Mouse (Mus musculus): ENCODE data around the gene Sgpp1. TPM values are rescaled to one million over a fixed set of nuclear protein-coding genes. Genes with fewer than 3 reads are reported as not detected.

Sgpp1 gene
- polyA plus RNA-seq, 1 experiment from 2014 or later, result 15.3 TPM

- ATAC-seq (ENCODE audit: insufficient number of reproducible peaks, insufficient read depth, low FRiP score, low TSS enrichment), result no peak
- no peak overlapping the region for H3K9ac ChIP-seq
- no peaks in the 10 kb centered on the region for H3K4me1 ChIP-seq
- no peaks in the 10 kb centered on the region for H3K9me3 ChIP-seq
- no peaks in the 10 kb centered on the region for H3K36me3 ChIP-seq
- no peaks in the 10 kb centered on the region for H3K27me3 ChIP-seq
- no peak overlapping the region for H3K27ac ChIP-seq
- no peak overlapping the region for H3K4me2 ChIP-seq (replicated peaks)
- 49% methylated on average over 2 of the region's 2 CpGs for WGBS
- H3K4me3 ChIP-seq, result no peak overlapping the region
Observed at GRCm38 (mm10) chr12:75682842-75683241, 52.7 kb downstream of the Sgpp1 start.

DNA sequence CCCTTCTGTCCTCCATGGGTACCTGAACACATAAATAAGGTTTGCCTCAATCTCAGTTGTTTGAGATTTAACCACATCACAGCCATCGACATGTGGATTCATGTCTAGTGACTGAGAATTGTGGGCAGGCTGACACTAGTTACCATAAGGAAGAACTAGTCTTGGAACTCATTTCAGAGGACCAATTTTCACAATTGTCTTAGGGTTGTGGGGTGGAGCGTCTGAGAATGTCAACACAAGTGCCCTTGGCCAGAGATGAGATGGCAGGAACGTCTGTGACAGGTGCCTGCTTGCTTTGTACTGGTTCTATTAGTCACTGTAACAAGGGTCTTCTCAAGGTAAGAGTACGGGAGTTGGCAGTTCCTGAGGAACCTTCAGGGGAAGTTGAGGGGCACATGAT, 54.4 kb downstream of the Sgpp1 start:
- H3K27me3 ChIP-seq, result no peaks in the 10 kb centered on the region
- 77% methylated on average over 4 of the region's 4 CpGs for WGBS

DNA sequence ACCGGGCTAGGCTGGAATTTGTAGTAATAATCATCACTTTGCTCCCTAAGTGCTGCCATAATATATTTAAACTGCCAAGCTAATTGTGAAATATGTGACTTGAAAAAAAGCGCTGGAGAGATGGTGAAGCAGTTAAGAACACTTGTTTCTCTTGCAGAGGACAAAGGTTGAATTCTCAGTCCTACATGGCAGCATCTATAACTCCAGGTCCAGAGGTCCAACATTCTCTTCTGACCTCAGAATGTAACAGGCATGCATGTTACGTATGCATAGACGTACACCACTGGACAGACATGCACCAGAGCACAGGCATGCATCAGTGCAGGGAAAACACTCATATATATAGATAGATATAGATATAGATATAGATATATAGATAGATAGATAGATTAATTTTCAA, 57.1 kb downstream of the Sgpp1 start:
- no peak overlapping the region for H3K4me2 ChIP-seq (replicated peaks)
- no peak overlapping the region for H3K4me3 ChIP-seq
- H3K36me3 ChIP-seq, result no peaks in the 10 kb centered on the region
- no peak for ATAC-seq (ENCODE audit: insufficient number of reproducible peaks, insufficient read depth, low FRiP score, low TSS enrichment)
- WGBS, result 92% methylated on average over 4 of the region's 4 CpGs
- H3K27me3 ChIP-seq, result no peaks in the 10 kb centered on the region
- no peaks in the 10 kb centered on the region for H3K9me3 ChIP-seq
- no peak overlapping the region for H3K9ac ChIP-seq
- H3K4me1 ChIP-seq, result no peaks in the 10 kb centered on the region
- H3K27ac ChIP-seq, result no peak overlapping the region

More for the DNA sequence above, 54.4 kb downstream of the Sgpp1 start:
- H3K9ac ChIP-seq, result no peak overlapping the region
- H3K4me2 ChIP-seq (replicated peaks), result no peak overlapping the region
- ATAC-seq (ENCODE audit: insufficient number of reproducible peaks, insufficient read depth, low FRiP score, low TSS enrichment), result no peak
- no peaks in the 10 kb centered on the region for H3K9me3 ChIP-seq
- H3K27ac ChIP-seq, result no peak overlapping the region
- no peaks in the 10 kb centered on the region for H3K36me3 ChIP-seq
- no peaks in the 10 kb centered on the region for H3K4me1 ChIP-seq
- no peak overlapping the region for H3K4me3 ChIP-seq

GRCm38 (mm10) chr12:75672630-75673029, 62.9 kb downstream of the Sgpp1 start:
- Histone ChIP-seq H3K4me3 (no peak overlapping the region), H3K4me1 (peaks cover 10% of the 10 kb centered on the region; the same call in 1 of the 2 replicates), H3K27me3 (no peaks in the 10 kb centered on the region), H3K9me3 (no peaks in the 10 kb centered on the region), H3K36me3 (no peaks in the 10 kb centered on the region), H3K9ac (no peak overlapping the region), H3K27ac (no peak overlapping the region), H3K4me2 (replicated peaks) (no peak overlapping the region)
- WGBS, result 93% methylated on average over 4 of the region's 4 CpGs
- no peak for ATAC-seq (ENCODE audit: insufficient number of reproducible peaks, insufficient read depth, low FRiP score, low TSS enrichment)

GRCm38 (mm10) chr12:75671759-75672315, 63.7 kb downstream of the Sgpp1 start:
- no peak overlapping the region for H3K9ac ChIP-seq
- peaks cover 10% of the 10 kb centered on the region; the same call in 1 of the 2 replicates for H3K4me1 ChIP-seq
- no peak overlapping the region for H3K4me2 ChIP-seq (replicated peaks)
- no peak overlapping the region for H3K27ac ChIP-seq
- H3K36me3 ChIP-seq, result no peaks in the 10 kb centered on the region
- no peak for ATAC-seq (ENCODE audit: insufficient number of reproducible peaks, insufficient read depth, low FRiP score, low TSS enrichment)
- WGBS, result 86% methylated on average over 3 of the region's 3 CpGs
- no peaks in the 10 kb centered on the region for H3K27me3 ChIP-seq
- no peak overlapping the region for H3K4me3 ChIP-seq
- no peaks in the 10 kb centered on the region for H3K9me3 ChIP-seq

GRCm38 (mm10) chr12:75670611-75671010, 64.9 kb downstream of the Sgpp1 start:
- ATAC-seq (ENCODE audit: insufficient number of reproducible peaks, insufficient read depth, low FRiP score, low TSS enrichment), result no peak
- no peak overlapping the region for H3K27ac ChIP-seq
- peaks cover 10% of the 10 kb centered on the region; the same call in 1 of the 2 replicates for H3K4me1 ChIP-seq
- 91% methylated on average over 6 of the region's 6 CpGs for WGBS
- H3K4me3 ChIP-seq, result peak overlapping the region; percentile 47
- H3K36me3 ChIP-seq, result no peaks in the 10 kb centered on the region
- H3K9me3 ChIP-seq, result no peaks in the 10 kb centered on the region
- H3K9ac ChIP-seq, result no peak overlapping the region
- H3K27me3 ChIP-seq, result no peaks in the 10 kb centered on the region
- H3K4me2 ChIP-seq (replicated peaks), result peak overlapping the region; percentile 70

- H3K27me3 ChIP-seq, result no peaks in the 10 kb centered on the region
- peak within 1 kb of the TSS; percentile 78 for H3K27ac ChIP-seq
- under 1% methylated on average over 55 of the region's 55 CpGs for WGBS
- ATAC-seq (ENCODE audit: insufficient number of reproducible peaks, insufficient read depth, low FRiP score, low TSS enrichment), result peak; percentile 99
- peak within 1 kb of the TSS; percentile 83 for H3K4me2 ChIP-seq (replicated peaks)
- no peaks in the 10 kb centered on the region for H3K36me3 ChIP-seq
- peak within 1 kb of the TSS; percentile 64 for H3K9ac ChIP-seq
- peaks cover 10% of the 10 kb centered on the region; the same call in 1 of the 2 replicates for H3K4me1 ChIP-seq
- peak within 1 kb of the TSS; percentile 55 for H3K4me3 ChIP-seq
- H3K9me3 ChIP-seq, result no peaks in the 10 kb centered on the region
Observed at GRCm38 (mm10) chr12:75669258-75670106, 66.0 kb downstream of the Sgpp1 start, which contains the start of gene Wdr89. TSS of gene Wdr89 (minus strand) at chr12:75669537.

- Histone ChIP-seq H3K4me1 (peaks cover 10% of the 10 kb centered on the region; the same call in 1 of the 2 replicates), H3K36me3 (no peaks in the 10 kb centered on the region), H3K4me3 (peak overlapping the region; percentile 55), H3K9me3 (no peaks in the 10 kb centered on the region), H3K27ac (peak overlapping the region; percentile 70; the same call in 1 of the 2 replicates), H3K27me3 (no peaks in the 10 kb centered on the region), H3K9ac (peak overlapping the region; percentile 64), H3K4me2 (replicated peaks) (peak overlapping the region; percentile 83)
- ATAC-seq (ENCODE audit: insufficient number of reproducible peaks, insufficient read depth, low FRiP score, low TSS enrichment), result no peak; the same call in 1 of the 2 replicates
- WGBS, result 3% methylated on average over 9 of the region's 9 CpGs
Observed at GRCm38 (mm10) chr12:75668916-75669257, 66.6 kb downstream of the Sgpp1 start.

- WGBS, result 89% methylated on average over 2 of the region's 2 CpGs
- 0 out of 2 replicates have a peak overlapping the region, but pooled peaks have one; percentile 55 for H3K4me3 ChIP-seq
Observed at GRCm38 (mm10) chr12:75668221-75668620, 67.3 kb downstream of the Sgpp1 start.

GRCm38 (mm10) chr12:75666939-75667338, 68.6 kb downstream of the Sgpp1 start:
- Histone ChIP-seq H3K4me3 (no peak overlapping the region), H3K36me3 (no peaks in the 10 kb centered on the region), H3K9ac (no peak overlapping the region), H3K4me2 (replicated peaks) (no peak overlapping the region), H3K4me1 (peaks cover 10% of the 10 kb centered on the region; the same call in 1 of the 2 replicates), H3K27ac (no peak overlapping the region), H3K27me3 (no peaks in the 10 kb centered on the region), H3K9me3 (no peaks in the 10 kb centered on the region)
- no peak for ATAC-seq (ENCODE audit: insufficient number of reproducible peaks, insufficient read depth, low FRiP score, low TSS enrichment)

More at GRCm38 (mm10) chr12:75668221-75668620, 67.3 kb downstream of the Sgpp1 start:
- Histone ChIP-seq H3K4me2 (replicated peaks) (peak overlapping the region; percentile 83; the same call in 1 of the 2 replicates), H3K27ac (no peak overlapping the region), H3K4me1 (peaks cover 10% of the 10 kb centered on the region; the same call in 1 of the 2 replicates), H3K9me3 (no peaks in the 10 kb centered on the region), H3K9ac (no peak overlapping the region), H3K36me3 (no peaks in the 10 kb centered on the region), H3K27me3 (no peaks in the 10 kb centered on the region)
- no peak for ATAC-seq (ENCODE audit: insufficient number of reproducible peaks, insufficient read depth, low FRiP score, low TSS enrichment)

DNA sequence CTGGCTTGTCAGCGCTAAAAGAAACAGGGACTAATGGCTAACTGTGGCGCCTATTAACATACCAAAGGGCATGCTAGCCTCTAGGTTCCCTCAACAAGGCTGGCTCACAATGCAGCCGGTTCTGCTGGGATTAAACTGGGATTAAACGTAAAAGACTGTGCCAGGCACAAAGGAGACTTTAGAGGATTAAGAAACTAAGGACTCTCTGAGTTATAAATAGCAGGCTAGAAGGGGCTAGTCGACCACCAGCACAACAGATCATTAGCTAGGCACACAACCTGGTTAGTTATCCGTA, 71.1 kb downstream of the Sgpp1 start:
- H3K4me1 ChIP-seq, result 0 out of 2 replicates have a peak, but pooled peaks cover 3% of the 10 kb centered on the region
- H3K9me3 ChIP-seq, result no peaks in the 10 kb centered on the region
- H3K27ac ChIP-seq, result no peak overlapping the region
- no peaks in the 10 kb centered on the region for H3K27me3 ChIP-seq
- no peaks in the 10 kb centered on the region for H3K36me3 ChIP-seq
- H3K4me3 ChIP-seq, result no peak overlapping the region
- ATAC-seq (ENCODE audit: insufficient number of reproducible peaks, insufficient read depth, low FRiP score, low TSS enrichment), result no peak
- 21% methylated on average over 6 of the region's 6 CpGs for WGBS
- no peak overlapping the region for H3K4me2 ChIP-seq (replicated peaks)
- H3K9ac ChIP-seq, result no peak overlapping the region
